Mouse (Mus musculus) ZHBTc4 (cell line): Measurements from ENCODE around the gene Ptprk.

Experiments used
- DNase-seq: peaks from one replicate; pipeline ENCODE4 v3.0.0-alpha.2; 2011; ENCODE audit warnings: low read depth, low spot score

Ptprk gene

GRCm38 (mm10) chr10:28523992-28524735 lies 449.5 kb downstream of the Ptprk start:
- DNase-seq = no peak

- no peak for DNase-seq
Observed at GRCm38 (mm10) chr10:28540595-28540994, 466.0 kb downstream of the Ptprk start.

GRCm38 (mm10) chr10:28542754-28543153 lies 468.1 kb downstream of the Ptprk start:
- DNase-seq = no peak

- no peak for DNase-seq
Observed at GRCm38 (mm10) chr10:28550549-28550948, 475.9 kb downstream of the Ptprk start.

- no peak for DNase-seq
Observed at GRCm38 (mm10) chr10:28552068-28552467, 477.4 kb downstream of the Ptprk start.

GRCm38 (mm10) chr10:28564110-28564674 lies 489.6 kb downstream of the Ptprk start:
- DNase-seq = no peak

GRCm38 (mm10) chr10:28566378-28566777 lies 491.8 kb downstream of the Ptprk start:
- DNase-seq = no peak

- no peak for DNase-seq
Observed at GRCm38 (mm10) chr10:28566828-28567227, 492.2 kb downstream of the Ptprk start.

GRCm38 (mm10) chr10:28567441-28567840 lies 492.8 kb downstream of the Ptprk start:
- DNase-seq = no peak

- no peak for DNase-seq
Observed at GRCm38 (mm10) chr10:28568047-28568446, 493.4 kb downstream of the Ptprk start.

- DNase-seq = no peak
Observed at GRCm38 (mm10) chr10:28579596-28579995, 505.0 kb downstream of the Ptprk start.

- DNase-seq = peak; percentile 36
Observed at GRCm38 (mm10) chr10:28586565-28587138, 512.0 kb downstream of the Ptprk start.

- no peak for DNase-seq
Observed at GRCm38 (mm10) chr10:28588401-28588800, 513.8 kb downstream of the Ptprk start.

GRCm38 (mm10) chr10:28590822-28591221 lies 516.2 kb downstream of the Ptprk start:
- no peak for DNase-seq

- no peak for DNase-seq
Observed at GRCm38 (mm10) chr10:28593566-28594292, 519.1 kb downstream of the Ptprk start.

- DNase-seq = no peak
Observed at GRCm38 (mm10) chr10:28596897-28597296, 522.3 kb downstream of the Ptprk start.

GRCm38 (mm10) chr10:28609136-28609535 lies 534.5 kb downstream of the Ptprk start:
- DNase-seq = no peak

GRCm38 (mm10) chr10:28614396-28614795 lies 539.8 kb downstream of the Ptprk start:
- no peak for DNase-seq

- no peak for DNase-seq
Observed at GRCm38 (mm10) chr10:28617203-28617602, 542.6 kb downstream of the Ptprk start.

- DNase-seq = no peak
Observed at GRCm38 (mm10) chr10:28618002-28618401, 543.4 kb downstream of the Ptprk start.

- no peak for DNase-seq
Observed at GRCm38 (mm10) chr10:28619415-28619814, 544.8 kb downstream of the Ptprk start.

GRCm38 (mm10) chr10:28636096-28636495 lies 561.5 kb downstream of the Ptprk start:
- peak; percentile 93 for DNase-seq
